Mouse (Mus musculus) heart, postnatal 0 days (tissue): ENCODE measurements at regions not wholly inside any gene's neighbourhood (a gene's known extent, or its start where the extent isn't known, plus 50 kb on each side); places are given as distances from the start of the nearest gene placed in this dataset.

ENCODE experiments used
- CTCF ChIP-seq: IDR thresholded peaks from 2 replicates; pipeline ENCODE4 v1.5.1; 2016; ENCODE audit warnings: antibody characterized with exemption, control low read depth, low read depth
- EP300 ChIP-seq: IDR thresholded peaks from 2 replicates; pipeline ENCODE4 v1.6.1; 2016; ENCODE audit warnings: antibody characterized with exemption, low read depth

GRCm38 (mm10) chr9:86251331-86251730 is 213.4 kb downstream of the Ube2cbp start:
- TF ChIP-seq CTCF (no peak), EP300 (no peak)
